Mouse (Mus musculus): ENCODE measurements around the gene Grm4. TPM values are rescaled to one million over a fixed set of nuclear protein-coding genes. Genes with fewer than 3 reads are reported as not detected.

The Grm4 gene
- polyA plus RNA-seq, 1 experiment from 2014 or later, result 3.0 TPM

Other genes starting within 250 kb of the Grm4 start
- gene Hmga1, start 35.1 kb upstream of the Grm4 start, polyA plus RNA-seq (2015; fragmentation: Nextera tagmentation; extraction: Ambion mirVana), result 106 and 121 TPM in 2 replicates
- gene AI413582, start 44.4 kb upstream of the Grm4 start, polyA plus RNA-seq (2015; fragmentation: Nextera tagmentation; extraction: Ambion mirVana), result 34.8 and 37.4 TPM in 2 replicates
- gene Nudt3, start 102.1 kb upstream of the Grm4 start, polyA plus RNA-seq (2015; fragmentation: Nextera tagmentation; extraction: Ambion mirVana), result 273 and 295 TPM in 2 replicates
- gene RPS10-NUDT3, start 113.8 kb upstream of the Grm4 start, polyA plus RNA-seq (2015; fragmentation: Nextera tagmentation; extraction: Ambion mirVana), result not detected in 2 replicates
- gene Rps10, start 115.3 kb upstream of the Grm4 start, polyA plus RNA-seq (2015; fragmentation: Nextera tagmentation; extraction: Ambion mirVana), result 578 and 580 TPM in 2 replicates
- gene Pacsin1, start 134.1 kb upstream of the Grm4 start, polyA plus RNA-seq (2015; fragmentation: Nextera tagmentation; extraction: Ambion mirVana), result 31.9 and 32.1 TPM in 2 replicates
- gene Spdef, start 207.6 kb upstream of the Grm4 start, polyA plus RNA-seq (2015; fragmentation: Nextera tagmentation; extraction: Ambion mirVana), result 0.49 and 0.51 TPM in 2 replicates

Measured in forebrain, embryonic 15.5 days (tissue).